Mouse (Mus musculus) monocyte, adult 5-6 weeks (primary cell): ENCODE results near the gene Ctnnbl1. TPM values are rescaled to one million over a fixed set of nuclear protein-coding genes. Genes with fewer than 3 reads are reported as not detected.

ENCODE experiments used
- ATAC-seq: fragments of 153-309, 156-312 bp; replicated peaks from 2 replicates; pipeline ENCODE4 v1.8.0; 2017; ENCODE audit warnings: mild to moderate bottlenecking; ENCODE audit not compliant: low TSS enrichment, insufficient number of reproducible peaks, severe bottlenecking, poor library complexity, low FRiP score
- total RNA-seq: library from RNA; stranded (forward); fragments of 200-1000, 200-491, 200-594 nt; gene quantifications from 3 replicates; pipeline ENCODE4 v1.2.3, GENCODE M21; 2017

Gene Ctnnbl1
- total RNA-seq, 1 experiment from 2014 or later = 46.5 TPM

- no peak for ATAC-seq
Observed at GRCm38 (mm10) chr2:157746558-157746957, 9.4 kb downstream of the Ctnnbl1 start.

- ATAC-seq = no peak
Observed at GRCm38 (mm10) chr2:157747989-157748388, 10.8 kb downstream of the Ctnnbl1 start.

- ATAC-seq = no peak
Observed at GRCm38 (mm10) chr2:157750481-157750880, 13.3 kb downstream of the Ctnnbl1 start.

- no peak for ATAC-seq
Observed at GRCm38 (mm10) chr2:157750926-157751588, 13.9 kb downstream of the Ctnnbl1 start.

- ATAC-seq = no peak
Observed at GRCm38 (mm10) chr2:157751589-157752373, 14.6 kb downstream of the Ctnnbl1 start.

- no peak for ATAC-seq
Observed at GRCm38 (mm10) chr2:157752374-157752743, 15.2 kb downstream of the Ctnnbl1 start.

- no peak for ATAC-seq
Observed at GRCm38 (mm10) chr2:157755771-157756170, 18.6 kb downstream of the Ctnnbl1 start.

- no peak for ATAC-seq
Observed at GRCm38 (mm10) chr2:157756193-157756592, 19.0 kb downstream of the Ctnnbl1 start.

GRCm38 (mm10) chr2:157758395-157758794 lies 21.2 kb downstream of the Ctnnbl1 start:
- no peak for ATAC-seq

- ATAC-seq = no peak
Observed at GRCm38 (mm10) chr2:157759717-157760116, 22.5 kb downstream of the Ctnnbl1 start.

GRCm38 (mm10) chr2:157762903-157763302 lies 25.7 kb downstream of the Ctnnbl1 start:
- ATAC-seq = no peak

- ATAC-seq = no peak
Observed at GRCm38 (mm10) chr2:157766591-157766990, 29.4 kb downstream of the Ctnnbl1 start.

- ATAC-seq = no peak
Observed at GRCm38 (mm10) chr2:157768682-157769429, 31.7 kb downstream of the Ctnnbl1 start.

GRCm38 (mm10) chr2:157770761-157771160 lies 33.6 kb downstream of the Ctnnbl1 start:
- ATAC-seq = no peak

GRCm38 (mm10) chr2:157773661-157774060 lies 36.5 kb downstream of the Ctnnbl1 start:
- ATAC-seq = no peak

GRCm38 (mm10) chr2:157775957-157776356 lies 38.8 kb downstream of the Ctnnbl1 start:
- no peak for ATAC-seq

GRCm38 (mm10) chr2:157780956-157781355 lies 43.8 kb downstream of the Ctnnbl1 start:
- no peak for ATAC-seq

- ATAC-seq = no peak
Observed at GRCm38 (mm10) chr2:157783152-157783551, 46.0 kb downstream of the Ctnnbl1 start.

GRCm38 (mm10) chr2:157784238-157784637 lies 47.0 kb downstream of the Ctnnbl1 start:
- no peak for ATAC-seq
